Mouse (Mus musculus) erythroblast, embryonic 14.5 days (primary cell): ENCODE results near the gene Fgfr2.

Source experiments
- GATA1 ChIP-seq: IDR thresholded peaks from 2 replicates; pipeline ENCODE4 v1.6.1; 2012; ENCODE audit warnings: low read length, inconsistent platforms, mixed read lengths
- TAL1 ChIP-seq: IDR thresholded peaks from 3 replicates; pipeline ENCODE4 v1.6.1; 2012; ENCODE audit warnings: low read length, inconsistent platforms, mixed read lengths

GRCm38 (mm10) chr7:132702492-132703070 is 420.6 kb downstream of the Fgfr2 start:
- TF ChIP-seq GATA1 = no peak
- no peak for TF ChIP-seq TAL1
